Mouse (Mus musculus): Measurements from ENCODE around the gene 1700024P04Rik.

DNA sequence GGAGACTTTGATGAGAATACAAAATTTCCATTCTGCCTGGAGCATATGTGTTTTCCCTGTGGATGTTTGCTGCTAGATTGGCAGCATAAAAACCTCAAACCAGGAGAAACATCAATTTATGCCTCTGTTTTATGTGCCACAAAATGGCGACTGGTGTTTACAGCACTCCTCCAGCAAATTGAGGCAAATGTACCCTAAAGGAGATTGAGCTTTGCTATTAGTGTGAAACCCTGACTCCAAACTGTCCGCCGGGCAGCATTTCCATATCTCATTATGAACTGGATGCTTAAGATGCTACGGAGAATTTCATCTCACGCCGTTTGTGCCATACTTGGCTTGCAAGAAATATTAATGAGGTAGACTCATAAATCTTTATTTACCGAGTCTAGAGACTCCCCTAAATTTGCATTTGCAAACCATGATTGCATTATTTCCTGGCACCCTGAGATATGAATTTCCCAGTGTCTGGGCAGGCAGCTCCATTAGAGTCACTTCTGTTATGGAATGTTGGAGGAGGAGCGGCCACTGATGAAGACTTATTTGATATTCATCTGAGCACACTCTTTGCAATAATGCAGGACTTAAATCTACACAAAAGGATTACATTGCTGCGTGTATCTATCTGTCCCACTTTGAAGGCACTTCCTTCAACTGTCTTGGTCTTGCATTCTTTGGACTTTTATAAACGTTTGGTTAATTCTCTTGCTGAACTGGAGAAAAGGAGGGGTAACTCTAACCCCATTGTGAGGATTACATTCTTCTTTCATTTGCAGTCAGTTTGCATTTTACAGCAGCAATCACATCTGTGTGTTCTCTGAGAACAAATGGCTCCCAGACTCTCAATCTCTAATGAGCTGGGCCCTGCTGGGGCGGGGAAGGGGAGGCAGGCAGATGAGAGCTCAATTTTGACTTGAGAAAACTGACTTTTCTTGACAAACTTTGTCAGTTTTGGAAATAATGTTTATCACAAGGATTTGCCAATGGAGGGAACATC is 47.2 kb upstream of the 1700024P04Rik start:
- TF ChIP-seq POLR2A (IDR thresholded peaks at IDR 0.05; ENCODE audit: low read depth, low read length) (no peak), CTCF (conservative IDR thresholded peaks at IDR 0.05; ENCODE audit: insufficient read depth, insufficient read length, low read depth, low read length) (no peak)

Data from kidney, adult 2 months (tissue).